Mouse (Mus musculus) lung, postnatal 0 days (tissue): Measurements from ENCODE around the gene Foxf1.

Experiments
- CTCF ChIP-seq: IDR thresholded peaks from 2 replicates; pipeline ENCODE4 v1.5.1; 2016; ENCODE audit warnings: antibody characterized with exemption, mild to moderate bottlenecking
- EP300 ChIP-seq: IDR thresholded peaks from 2 replicates; pipeline ENCODE4 v1.6.1; 2016; ENCODE audit warnings: antibody characterized with exemption, mild to moderate bottlenecking, control low read depth

GRCm38 (mm10) chr8:121123113-121123512, 38.9 kb downstream of the Foxf1 start:
- TF ChIP-seq CTCF: no peak
- no peak for TF ChIP-seq EP300
